Mouse (Mus musculus): ENCODE results near the gene Eme2.

DNA sequence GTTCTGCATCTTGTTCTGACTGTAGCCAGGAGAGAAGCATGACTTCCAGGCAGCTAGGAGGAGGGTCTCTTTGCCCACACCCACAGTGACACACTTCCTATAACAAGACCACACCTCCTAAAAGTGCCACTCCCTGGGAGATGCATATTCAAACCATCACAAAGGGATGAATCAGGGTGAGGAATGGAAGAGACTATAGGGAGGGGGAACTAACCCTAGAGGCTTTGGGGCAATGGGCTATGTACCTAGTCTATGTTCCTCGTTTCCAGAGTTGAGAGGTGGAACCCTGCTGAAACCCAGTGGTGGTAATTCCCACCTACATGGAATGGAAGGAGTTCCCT lies 20.5 kb downstream of the Eme2 start:
- TF ChIP-seq POLR2A (IDR thresholded peaks at IDR 0.05; ENCODE audit: insufficient read depth, low read depth, low read length), result no peak
- TF ChIP-seq CTCF (IDR thresholded peaks at IDR 0.05; ENCODE audit: insufficient read depth, low read depth, low read length), result no peak

All from olfactory bulb, adult 2 months (tissue).